Mouse (Mus musculus) embryo, embryonic 9.5 days (tissue): ENCODE data around the gene Ccdc137.
A peak's percentile ranks its signal among the peaks of the same experiment; 100 is the strongest.
"Not testable (repeated sequence)": the region's sequence is repeated elsewhere in the genome, so short reads cannot be mapped to it uniquely, and the experiment has no call there.

Source experiments
- DNase-seq: peaks from one replicate; pipeline ENCODE4 v3.0.0-alpha.2; 2017; ENCODE audit errors: extremely low spot score

Ccdc137 gene

GRCm38 (mm10) chr11:120457772-120458751 is at the start of gene Ccdc137, which contains the start of gene Oxld1:
TSS of gene Ccdc137 (plus strand) at chr11:120458115.
TSS of gene Oxld1 (minus strand) at chr11:120458068.
- DNase-seq, result peak; percentile 85

- not testable (repeated sequence) for DNase-seq
Measured at GRCm38 (mm10) chr11:120413621-120414020, 44.3 kb upstream of the Ccdc137 start.

- no peak for DNase-seq
Measured at GRCm38 (mm10) chr11:120417852-120418251, 40.1 kb upstream of the Ccdc137 start.

GRCm38 (mm10) chr11:120418592-120418991 is 39.3 kb upstream of the Ccdc137 start:
- no peak for DNase-seq

- no peak for DNase-seq
Measured at GRCm38 (mm10) chr11:120422651-120423568, 35.0 kb upstream of the Ccdc137 start.

GRCm38 (mm10) chr11:120423569-120424295 is 34.2 kb upstream of the Ccdc137 start:
- DNase-seq, result peak; percentile 50

- DNase-seq, result no peak
Measured at GRCm38 (mm10) chr11:120426727-120427126, 31.2 kb upstream of the Ccdc137 start.

- DNase-seq, result peak; percentile 95
Measured at GRCm38 (mm10) chr11:120437152-120437856, 20.6 kb upstream of the Ccdc137 start, which contains the start of gene Nploc4. TSS of gene Nploc4 (minus strand) at chr11:120437708.

GRCm38 (mm10) chr11:120437857-120438385 is 20.0 kb upstream of the Ccdc137 start:
- no peak for DNase-seq

GRCm38 (mm10) chr11:120442344-120442743 is 15.6 kb upstream of the Ccdc137 start, which contains the start of gene Tspan10:
TSS of gene Tspan10 (plus strand) at chr11:120442644.
- no peak for DNase-seq

GRCm38 (mm10) chr11:120442765-120443280 is 15.1 kb upstream of the Ccdc137 start:
- DNase-seq, result no peak

GRCm38 (mm10) chr11:120444106-120444505 is 13.8 kb upstream of the Ccdc137 start:
- no peak for DNase-seq

GRCm38 (mm10) chr11:120445475-120445874 is 12.4 kb upstream of the Ccdc137 start:
- DNase-seq, result no peak

GRCm38 (mm10) chr11:120447179-120447578 is 10.7 kb upstream of the Ccdc137 start:
- DNase-seq, result no peak

- no peak for DNase-seq
Measured at GRCm38 (mm10) chr11:120452246-120452645, 5.7 kb upstream of the Ccdc137 start.

- no peak for DNase-seq
Measured at GRCm38 (mm10) chr11:120453306-120453705, 4.6 kb upstream of the Ccdc137 start, which contains the start of gene Pde6g. TSS of gene Pde6g (minus strand) at chr11:120453500.

- no peak for DNase-seq
Measured at GRCm38 (mm10) chr11:120454965-120455364, 3.0 kb upstream of the Ccdc137 start.

GRCm38 (mm10) chr11:120455413-120455812 is 2.5 kb upstream of the Ccdc137 start:
- no peak for DNase-seq

GRCm38 (mm10) chr11:120457370-120457769 is 545 bp upstream of the Ccdc137 start:
- no peak for DNase-seq
